Mouse (Mus musculus): ENCODE results near the gene Kif14.

Kif14 gene

GRCm38 (mm10) chr1:136466143-136466811 lies at the start of gene Kif14:
Kif14 (plus strand) TSS chr1:136466343.
- peak; percentile 97 for DNase-seq (ENCODE audit: extremely low read depth, insufficient read length, low spot score)

GRCm38 (mm10) chr1:136418393-136418792 lies 47.8 kb upstream of the Kif14 start:
- DNase-seq (ENCODE audit: extremely low read depth, insufficient read length, low spot score), result no peak

- no peak for DNase-seq (ENCODE audit: extremely low read depth, insufficient read length, low spot score)
Observed at GRCm38 (mm10) chr1:136427166-136427969, 38.8 kb upstream of the Kif14 start.

GRCm38 (mm10) chr1:136428981-136429380 lies 37.2 kb upstream of the Kif14 start:
- DNase-seq (ENCODE audit: extremely low read depth, insufficient read length, low spot score), result no peak

GRCm38 (mm10) chr1:136430126-136430818 lies 35.9 kb upstream of the Kif14 start:
- DNase-seq (ENCODE audit: extremely low read depth, insufficient read length, low spot score), result no peak

GRCm38 (mm10) chr1:136440741-136441140 lies 25.4 kb upstream of the Kif14 start:
- no peak for DNase-seq (ENCODE audit: extremely low read depth, insufficient read length, low spot score)

GRCm38 (mm10) chr1:136442809-136443208 lies 23.3 kb upstream of the Kif14 start:
- DNase-seq (ENCODE audit: extremely low read depth, insufficient read length, low spot score), result no peak

- no peak for DNase-seq (ENCODE audit: extremely low read depth, insufficient read length, low spot score)
Observed at GRCm38 (mm10) chr1:136444555-136445255, 21.4 kb upstream of the Kif14 start.

GRCm38 (mm10) chr1:136446933-136447332 lies 19.2 kb upstream of the Kif14 start:
- no peak for DNase-seq (ENCODE audit: extremely low read depth, insufficient read length, low spot score)

GRCm38 (mm10) chr1:136447338-136447737 lies 18.8 kb upstream of the Kif14 start:
- no peak for DNase-seq (ENCODE audit: extremely low read depth, insufficient read length, low spot score)

GRCm38 (mm10) chr1:136449541-136449940 lies 16.6 kb upstream of the Kif14 start:
- no peak for DNase-seq (ENCODE audit: extremely low read depth, insufficient read length, low spot score)

- no peak for DNase-seq (ENCODE audit: extremely low read depth, insufficient read length, low spot score)
Observed at GRCm38 (mm10) chr1:136450206-136450605, 15.9 kb upstream of the Kif14 start.

- no peak for DNase-seq (ENCODE audit: extremely low read depth, insufficient read length, low spot score)
Observed at GRCm38 (mm10) chr1:136452421-136452820, 13.7 kb upstream of the Kif14 start.

GRCm38 (mm10) chr1:136455756-136456585 lies 10.2 kb upstream of the Kif14 start:
- DNase-seq (ENCODE audit: extremely low read depth, insufficient read length, low spot score), result no peak

GRCm38 (mm10) chr1:136456741-136457140 lies 9.4 kb upstream of the Kif14 start:
- DNase-seq (ENCODE audit: extremely low read depth, insufficient read length, low spot score), result no peak

GRCm38 (mm10) chr1:136457403-136457802 lies 8.7 kb upstream of the Kif14 start:
- no peak for DNase-seq (ENCODE audit: extremely low read depth, insufficient read length, low spot score)

GRCm38 (mm10) chr1:136458691-136459245 lies 7.4 kb upstream of the Kif14 start:
- peak; percentile 53 for DNase-seq (ENCODE audit: extremely low read depth, insufficient read length, low spot score)

GRCm38 (mm10) chr1:136462443-136462842 lies 3.7 kb upstream of the Kif14 start:
- peak; percentile 16 for DNase-seq (ENCODE audit: extremely low read depth, insufficient read length, low spot score)

GRCm38 (mm10) chr1:136465168-136465567 lies 975 bp upstream of the Kif14 start:
- no peak for DNase-seq (ENCODE audit: extremely low read depth, insufficient read length, low spot score)

GRCm38 (mm10) chr1:136469408-136469807 lies 3.3 kb downstream of the Kif14 start:
- no peak for DNase-seq (ENCODE audit: extremely low read depth, insufficient read length, low spot score)
